Mouse (Mus musculus) forebrain, embryonic 14.5 days (tissue): Measurements from ENCODE around the gene Naa50. TPM values are rescaled to one million over a fixed set of nuclear protein-coding genes. Genes with fewer than 3 reads are reported as not detected.

Experiments used
- ATAC-seq: fragments of 200-750 bp; cut with Nextera tagmentation; 2 replicates; pipeline ENCODE4 v1.8.0; 2017; ENCODE audit warnings: mild to moderate bottlenecking, moderate library complexity
- DNase-seq: peaks from one replicate; pipeline ENCODE4 v3.0.0-alpha.2; 2015; ENCODE audit warnings: low spot score
- H3K27ac ChIP-seq: fragments of 300-500 bp; sonication (generic); 2 replicates; pipeline ENCODE4 v1.5.1; 2014; ENCODE audit warnings: low read depth, mild to moderate bottlenecking, control low read depth, low read length, moderate library complexity
- H3K27me3 ChIP-seq: fragments of 300-500 bp; sonication (generic); replicated peaks from 2 replicates; pipeline ENCODE4 v1.6.1; 2014; ENCODE audit warnings: low read length, control low read depth, mixed read lengths; ENCODE audit not compliant: control insufficient read depth, insufficient read depth
- H3K36me3 ChIP-seq: fragments of 300-500 bp; sonication (generic); 2 replicates; pipeline ENCODE4 v1.6.1; 2014; ENCODE audit warnings: low read length, control low read depth; ENCODE audit not compliant: control insufficient read depth, insufficient read depth
- H3K4me1 ChIP-seq: fragments of 300-500 bp; sonication (generic); 2 replicates; pipeline ENCODE4 v1.6.1; 2014; ENCODE audit warnings: antibody characterized with exemption, low read length, control low read depth; ENCODE audit not compliant: control insufficient read depth, insufficient read depth
- H3K4me2 ChIP-seq: fragments of 300-500 bp; sonication (generic); 2 replicates; pipeline ENCODE4 v1.6.1; 2014; ENCODE audit warnings: mild to moderate bottlenecking, control low read depth, low read length
- H3K4me3 ChIP-seq: fragments of 300-500 bp; sonication (generic); 2 replicates; pipeline ENCODE4 v1.5.1; 2014; ENCODE audit warnings: low read depth, low read length, control low read depth
- H3K9ac ChIP-seq: fragments of 300-500 bp; sonication (generic); 2 replicates; pipeline ENCODE4 v1.6.1; 2014; ENCODE audit warnings: mild to moderate bottlenecking, low read length, control low read depth, moderate library complexity
- H3K9me3 ChIP-seq: fragments of 300-500 bp; sonication (generic); replicated peaks from 2 replicates; pipeline ENCODE4 v1.6.1; 2016; ENCODE audit warnings: low read length, control low read depth, mixed read lengths; ENCODE audit not compliant: control insufficient read depth
- WGBS: fragments of 180-500 bp; shearing (Covaris S2); extraction: QIAGEN DNeasy Blood & Tissue Kit; methylation state at CpG from one replicate; pipeline ENCODE4 v1.1.7; 2014; 5-methylcytosine and 5-hydroxymethylcytosine counted together
- polyA plus RNA-seq: library from polyadenylated mRNA; unstranded; fragments of >200 nt; fragmentation: Nextera tagmentation; extraction: Ambion mirVana; gene quantifications from 2 replicates; pipeline ENCODE4 v1.2.1, GENCODE M21; 2014

Gene Naa50
- 39.6 and 44.8 TPM in 2 replicates for polyA plus RNA-seq

GRCm38 (mm10) chr16:44139536-44140185, at the start of gene Naa50, which contains the start of gene Atp6v1a:
Gene Naa50 (plus strand): TSS chr16:44139830.
Gene Atp6v1a (minus strand): TSS chr16:44139705.
- ATAC-seq (peak; percentile 90), DNase-seq (peak; percentile 96)
- Histone ChIP-seq H3K27me3 (no peaks in the 10 kb centered on the region), H3K9ac (peak within 1 kb of the TSS; percentile 86), H3K36me3 (no peaks in the 10 kb centered on the region), H3K9me3 (no peaks in the 10 kb centered on the region), H3K4me1 (peaks cover 16% of the 10 kb centered on the region), H3K4me3 (peak within 1 kb of the TSS; percentile 77), H3K4me2 (peak within 1 kb of the TSS; percentile 93), H3K27ac (peak within 1 kb of the TSS; percentile 98)
- under 1% methylated on average over 60 of the region's 71 CpGs for WGBS

GRCm38 (mm10) chr16:44099377-44099776, 40.3 kb upstream of the Naa50 start:
- peaks cover 83% of the 10 kb centered on the region for H3K36me3 ChIP-seq
- H3K4me1 ChIP-seq, result no peaks in the 10 kb centered on the region
- no peak for ATAC-seq
- H3K9me3 ChIP-seq, result no peaks in the 10 kb centered on the region
- no peak overlapping the region for H3K27ac ChIP-seq
- DNase-seq, result no peak
- H3K4me2 ChIP-seq, result no peak overlapping the region
- no peaks in the 10 kb centered on the region for H3K27me3 ChIP-seq
- H3K4me3 ChIP-seq, result no peak overlapping the region
- H3K9ac ChIP-seq, result no peak overlapping the region
- 96% methylated on average over 7 of the region's 7 CpGs for WGBS

- H3K9ac ChIP-seq, result no peak overlapping the region
- no peak for ATAC-seq
- H3K27ac ChIP-seq, result no peak overlapping the region
- peaks cover 76% of the 10 kb centered on the region for H3K36me3 ChIP-seq
- H3K4me1 ChIP-seq, result no peaks in the 10 kb centered on the region
- no peak overlapping the region for H3K4me2 ChIP-seq
- DNase-seq, result no peak
- no peaks in the 10 kb centered on the region for H3K27me3 ChIP-seq
- no peaks in the 10 kb centered on the region for H3K9me3 ChIP-seq
- WGBS, result 95% methylated on average over 12 of the region's 12 CpGs
- no peak overlapping the region for H3K4me3 ChIP-seq
Observed at GRCm38 (mm10) chr16:44101181-44101710, 38.4 kb upstream of the Naa50 start.

- Histone ChIP-seq H3K27ac (no peak overlapping the region), H3K36me3 (peaks cover 77% of the 10 kb centered on the region)
- WGBS, result 93% methylated on average over 2 of the region's 2 CpGs
Observed at GRCm38 (mm10) chr16:44102925-44103324, 36.7 kb upstream of the Naa50 start.

GRCm38 (mm10) chr16:44103806-44104766, 35.5 kb upstream of the Naa50 start:
- Histone ChIP-seq H3K9me3 (no peaks in the 10 kb centered on the region), H3K4me3 (no peak overlapping the region), H3K9ac (no peak overlapping the region), H3K27me3 (no peaks in the 10 kb centered on the region), H3K36me3 (peaks cover 79% of the 10 kb centered on the region), H3K4me1 (no peaks in the 10 kb centered on the region), H3K27ac (no peak overlapping the region), H3K4me2 (no peak overlapping the region)
- ATAC-seq (no peak), DNase-seq (no peak)
- WGBS, result 92% methylated on average over 18 of the region's 18 CpGs

More at GRCm38 (mm10) chr16:44102925-44103324, 36.7 kb upstream of the Naa50 start:
- Histone ChIP-seq H3K4me2 (no peak overlapping the region), H3K9ac (no peak overlapping the region), H3K4me1 (no peaks in the 10 kb centered on the region), H3K4me3 (no peak overlapping the region), H3K9me3 (no peaks in the 10 kb centered on the region), H3K27me3 (no peaks in the 10 kb centered on the region)
- DNase-seq (no peak), ATAC-seq (no peak)

GRCm38 (mm10) chr16:44105211-44105610, 34.4 kb upstream of the Naa50 start:
- ATAC-seq (no peak), DNase-seq (no peak)
- H3K27me3 ChIP-seq, result no peaks in the 10 kb centered on the region
- WGBS, result 97% methylated on average over 2 of the region's 2 CpGs
- H3K9ac ChIP-seq, result no peak overlapping the region
- no peak overlapping the region for H3K27ac ChIP-seq
- H3K4me2 ChIP-seq, result no peak overlapping the region
- no peaks in the 10 kb centered on the region for H3K4me1 ChIP-seq
- no peaks in the 10 kb centered on the region for H3K9me3 ChIP-seq
- H3K4me3 ChIP-seq, result no peak overlapping the region
- peaks cover 81% of the 10 kb centered on the region for H3K36me3 ChIP-seq

GRCm38 (mm10) chr16:44109002-44109401, 30.6 kb upstream of the Naa50 start:
- 94% methylated on average over 4 of the region's 4 CpGs for WGBS
- H3K4me2 ChIP-seq, result no peak overlapping the region
- H3K36me3 ChIP-seq, result peaks cover 65% of the 10 kb centered on the region
- H3K27ac ChIP-seq, result no peak overlapping the region
- no peak overlapping the region for H3K9ac ChIP-seq
- no peak overlapping the region for H3K4me3 ChIP-seq
- no peaks in the 10 kb centered on the region for H3K27me3 ChIP-seq
- DNase-seq, result no peak
- ATAC-seq, result no peak
- H3K9me3 ChIP-seq, result no peaks in the 10 kb centered on the region
- H3K4me1 ChIP-seq, result no peaks in the 10 kb centered on the region

GRCm38 (mm10) chr16:44119753-44120501, 19.7 kb upstream of the Naa50 start:
- no peak overlapping the region for H3K4me2 ChIP-seq
- H3K9me3 ChIP-seq, result no peaks in the 10 kb centered on the region
- no peaks in the 10 kb centered on the region for H3K4me1 ChIP-seq
- no peak overlapping the region for H3K4me3 ChIP-seq
- H3K36me3 ChIP-seq, result peaks cover 16% of the 10 kb centered on the region
- no peak overlapping the region for H3K9ac ChIP-seq
- DNase-seq (no peak), ATAC-seq (no peak)
- no peaks in the 10 kb centered on the region for H3K27me3 ChIP-seq
- H3K27ac ChIP-seq, result no peak overlapping the region
- WGBS, result 92% methylated on average over 7 of the region's 7 CpGs
